Mouse (Mus musculus) yolk sac, embryonic 10.5 days (tissue): ENCODE measurements around the gene Usp21.
"Not testable (repeated sequence)": the region's sequence is repeated elsewhere in the genome, so short reads cannot be mapped to it uniquely, and the experiment has no call there.

Source experiments
- DNase-seq: peaks from one replicate; pipeline ENCODE4 v3.0.0-alpha.2; 2017; ENCODE audit warnings: low spot score

Gene Usp21

GRCm38 (mm10) chr1:171287136-171288081, at the start of gene Usp21:
TSS of gene Usp21 (minus strand) at chr1:171287991.
- DNase-seq = peak; percentile 91

GRCm38 (mm10) chr1:171330216-171330560, 42.4 kb upstream of the Usp21 start:
- DNase-seq = no peak

GRCm38 (mm10) chr1:171329433-171330215, 41.8 kb upstream of the Usp21 start:
- peak; percentile 94 for DNase-seq

- DNase-seq = peak; percentile 97
These were observed 41.1 kb upstream of the Usp21 start, which contains the start of gene Dedd for GRCm38 (mm10) chr1:171328839-171329432. TSS of gene Dedd (plus strand) at chr1:171329145.

- DNase-seq = no peak
These were observed 40.5 kb upstream of the Usp21 start for GRCm38 (mm10) chr1:171328244-171328643.

- DNase-seq = not testable (repeated sequence)
These were observed 38.8 kb upstream of the Usp21 start for GRCm38 (mm10) chr1:171326588-171326987.

GRCm38 (mm10) chr1:171325571-171325970, 37.8 kb upstream of the Usp21 start:
- DNase-seq = no peak

GRCm38 (mm10) chr1:171322012-171322411, 34.2 kb upstream of the Usp21 start:
- no peak for DNase-seq

- no peak for DNase-seq
These were observed 33.6 kb upstream of the Usp21 start for GRCm38 (mm10) chr1:171321415-171321814.

GRCm38 (mm10) chr1:171320151-171320550, 32.4 kb upstream of the Usp21 start:
- DNase-seq = no peak

- DNase-seq = no peak
These were observed 32.0 kb upstream of the Usp21 start for GRCm38 (mm10) chr1:171319748-171320147.

GRCm38 (mm10) chr1:171309321-171309720, 21.5 kb upstream of the Usp21 start:
- no peak for DNase-seq

- DNase-seq = not testable (repeated sequence)
These were observed 18.4 kb upstream of the Usp21 start for GRCm38 (mm10) chr1:171306157-171306556.

- no peak for DNase-seq
These were observed 10.4 kb upstream of the Usp21 start for GRCm38 (mm10) chr1:171298226-171298625.

- DNase-seq = no peak
These were observed 7.2 kb upstream of the Usp21 start for GRCm38 (mm10) chr1:171295063-171295402.

GRCm38 (mm10) chr1:171294298-171295062, 6.7 kb upstream of the Usp21 start, which contains the start of gene Ufc1:
TSS of gene Ufc1 (minus strand) at chr1:171295024.
- DNase-seq = peak; percentile 86

- no peak for DNase-seq
These were observed 6.1 kb upstream of the Usp21 start for GRCm38 (mm10) chr1:171293906-171294297.

- DNase-seq = no peak
These were observed 5.6 kb upstream of the Usp21 start for GRCm38 (mm10) chr1:171293351-171293750.

- DNase-seq = no peak
These were observed 537 bp upstream of the Usp21 start for GRCm38 (mm10) chr1:171288328-171288727.

GRCm38 (mm10) chr1:171286517-171286916, 1.3 kb downstream of the Usp21 start:
- peak; percentile 2 for DNase-seq

- peak; percentile 1 for DNase-seq
These were observed 2.5 kb downstream of the Usp21 start for GRCm38 (mm10) chr1:171285096-171285892.
